Mouse (Mus musculus) lung, postnatal 0 days (tissue): ENCODE measurements around the gene Henmt1. TPM values are rescaled to one million over a fixed set of nuclear protein-coding genes. Genes with fewer than 3 reads are reported as not detected.

Experiments
- ATAC-seq: fragments of 200-750 bp; cut with Nextera tagmentation; 2 replicates; pipeline ENCODE4 v1.8.0; 2017; ENCODE audit warnings: moderate library complexity
- DNase-seq: peaks from one replicate; pipeline ENCODE4 v3.0.0-alpha.2; 2016; ENCODE audit warnings: low spot score
- H3K27ac ChIP-seq: fragments of 300-500 bp; sonication (generic); 2 replicates; pipeline ENCODE4 v1.5.1; 2014; ENCODE audit warnings: antibody characterized with exemption, mild to moderate bottlenecking, low read length, mixed read lengths
- H3K27me3 ChIP-seq: fragments of 300-500 bp; sonication (generic); replicated peaks from 2 replicates; pipeline ENCODE4 v1.6.1; 2014; ENCODE audit warnings: low read length, mixed read lengths; ENCODE audit not compliant: insufficient read depth
- H3K36me3 ChIP-seq: fragments of 300-500 bp; sonication (generic); 2 replicates; pipeline ENCODE4 v1.6.1; 2014; ENCODE audit warnings: low read length, mixed read lengths; ENCODE audit not compliant: insufficient read depth
- H3K4me1 ChIP-seq: fragments of 300-500 bp; sonication (generic); 2 replicates; pipeline ENCODE4 v1.6.1; 2014; ENCODE audit warnings: antibody characterized with exemption, low read depth, low read length, mixed read lengths; ENCODE audit not compliant: insufficient read depth
- H3K4me2 ChIP-seq: fragments of 300-500 bp; sonication (generic); replicated peaks from 2 replicates; pipeline ENCODE4 v1.6.1; 2014; ENCODE audit warnings: low read depth, mild to moderate bottlenecking, low read length, moderate library complexity, mixed read lengths
- H3K4me3 ChIP-seq: fragments of 300-500 bp; sonication (generic); 2 replicates; pipeline ENCODE4 v1.5.1; 2014; ENCODE audit warnings: low read depth, low read length
- H3K9ac ChIP-seq: fragments of 300-500 bp; sonication (generic); replicated peaks from 2 replicates; pipeline ENCODE4 v1.6.1; 2014; ENCODE audit warnings: low read depth, mild to moderate bottlenecking
- H3K9me3 ChIP-seq: fragments of 300-500 bp; sonication (generic); 2 replicates; pipeline ENCODE4 v1.6.1; 2016; ENCODE audit warnings: low read length, mixed read lengths
- CTCF ChIP-seq: IDR thresholded peaks from 2 replicates; pipeline ENCODE4 v1.5.1; 2016; ENCODE audit warnings: antibody characterized with exemption, mild to moderate bottlenecking
- EP300 ChIP-seq: IDR thresholded peaks from 2 replicates; pipeline ENCODE4 v1.6.1; 2016; ENCODE audit warnings: antibody characterized with exemption, mild to moderate bottlenecking, control low read depth
- WGBS: fragments of 180-500 bp; shearing (Covaris S2); extraction: QIAGEN DNeasy Blood & Tissue Kit; methylation state at CpG from one replicate; pipeline ENCODE4 v1.1.7; 2014; 5-methylcytosine and 5-hydroxymethylcytosine counted together
- polyA plus RNA-seq: library from polyadenylated mRNA; unstranded; fragments of >200 nt; fragmentation: Nextera tagmentation; extraction: Ambion mirVana; gene quantifications from 2 replicates; pipeline ENCODE4 v1.2.1, GENCODE M21; 2015

The Henmt1 gene
- polyA plus RNA-seq, 1 experiment from 2014 or later = 0.23 TPM

DNA sequence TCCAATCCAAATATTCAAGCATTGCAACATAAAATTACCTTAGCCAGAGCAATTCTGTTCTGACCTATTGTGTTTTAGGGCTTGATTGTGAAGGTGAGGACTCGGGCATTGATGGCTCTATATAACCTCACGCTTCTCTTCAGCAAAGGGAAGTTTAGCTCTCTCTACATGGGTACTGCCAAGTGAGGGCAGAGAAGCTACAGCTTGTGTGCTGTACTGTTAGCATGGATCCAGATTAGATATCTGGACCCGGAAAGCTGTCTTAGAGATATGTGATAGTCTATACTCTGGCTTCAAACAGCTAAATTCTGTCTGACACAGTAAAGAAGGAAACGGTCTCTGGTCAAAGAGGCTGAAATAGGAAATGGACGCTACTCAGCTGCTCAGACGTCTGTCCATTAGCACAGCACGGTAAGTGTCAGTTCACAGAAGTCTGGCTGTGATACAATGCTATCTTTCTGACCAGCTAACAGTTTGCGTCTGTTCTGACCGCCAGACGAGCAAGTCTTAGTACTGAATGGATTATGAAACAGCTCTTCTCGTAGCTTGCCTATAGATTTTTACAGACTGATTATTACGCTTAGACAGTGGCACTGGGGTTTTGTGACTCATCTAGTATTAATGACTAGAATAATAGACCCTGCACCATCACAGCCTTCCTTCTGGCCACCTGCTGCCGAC, 34.4 kb downstream of the Henmt1 start:
- WGBS = 85% methylated on average over 13 of the region's 13 CpGs

DNA sequence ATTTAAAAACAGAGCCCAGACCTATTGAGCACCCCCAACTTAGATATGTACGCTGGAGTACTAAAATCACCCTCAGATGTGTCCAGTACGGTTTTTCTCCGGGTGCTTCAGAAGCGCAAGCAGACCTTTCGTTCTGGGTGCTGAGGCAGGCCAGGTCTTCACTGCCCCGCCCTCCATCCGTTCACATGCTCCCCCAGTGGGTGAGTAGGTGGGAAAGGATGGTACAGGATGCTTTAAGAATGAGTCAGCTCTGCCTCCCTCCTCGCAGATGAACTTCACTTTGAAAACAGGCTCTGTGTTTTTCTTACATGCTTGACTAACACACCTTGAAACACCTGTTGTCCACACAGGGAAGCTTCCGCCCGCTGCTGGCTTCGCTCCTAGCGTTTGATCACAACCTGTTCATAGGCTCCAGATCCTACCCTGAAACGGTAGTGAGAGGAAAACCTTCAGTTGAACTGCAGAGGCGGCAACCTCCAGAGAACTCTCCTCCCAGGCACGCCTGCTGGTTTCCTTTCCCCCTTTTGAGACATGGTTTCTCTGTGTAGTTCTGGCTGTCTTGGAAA, 35.3 kb downstream of the Henmt1 start:
- no peak for TF ChIP-seq EP300
- TF ChIP-seq CTCF = no peak
- Histone ChIP-seq H3K9ac (no peak overlapping the region), H3K27ac (no peak overlapping the region), H3K4me1 (no peaks in the 10 kb centered on the region), H3K4me3 (no peak overlapping the region), H3K36me3 (no peaks in the 10 kb centered on the region; the same call in none of the 2 replicates), H3K4me2 (no peak overlapping the region), H3K9me3 (no peaks in the 10 kb centered on the region), H3K27me3 (no peaks in the 10 kb centered on the region)
- 86% methylated on average over 15 of the region's 15 CpGs for WGBS
- no peak for ATAC-seq
- DNase-seq = no peak

More for the DNA sequence above, 34.4 kb downstream of the Henmt1 start:
- no peaks in the 10 kb centered on the region for H3K4me1 ChIP-seq
- H3K27ac ChIP-seq = no peak overlapping the region
- no peak overlapping the region for H3K4me3 ChIP-seq
- no peak for DNase-seq
- no peak overlapping the region for H3K4me2 ChIP-seq
- H3K36me3 ChIP-seq = no peaks in the 10 kb centered on the region; the same call in none of the 2 replicates
- TF ChIP-seq CTCF (no peak), EP300 (no peak)
- no peaks in the 10 kb centered on the region for H3K27me3 ChIP-seq
- no peak for ATAC-seq
- no peak overlapping the region for H3K9ac ChIP-seq
- no peaks in the 10 kb centered on the region for H3K9me3 ChIP-seq

DNA sequence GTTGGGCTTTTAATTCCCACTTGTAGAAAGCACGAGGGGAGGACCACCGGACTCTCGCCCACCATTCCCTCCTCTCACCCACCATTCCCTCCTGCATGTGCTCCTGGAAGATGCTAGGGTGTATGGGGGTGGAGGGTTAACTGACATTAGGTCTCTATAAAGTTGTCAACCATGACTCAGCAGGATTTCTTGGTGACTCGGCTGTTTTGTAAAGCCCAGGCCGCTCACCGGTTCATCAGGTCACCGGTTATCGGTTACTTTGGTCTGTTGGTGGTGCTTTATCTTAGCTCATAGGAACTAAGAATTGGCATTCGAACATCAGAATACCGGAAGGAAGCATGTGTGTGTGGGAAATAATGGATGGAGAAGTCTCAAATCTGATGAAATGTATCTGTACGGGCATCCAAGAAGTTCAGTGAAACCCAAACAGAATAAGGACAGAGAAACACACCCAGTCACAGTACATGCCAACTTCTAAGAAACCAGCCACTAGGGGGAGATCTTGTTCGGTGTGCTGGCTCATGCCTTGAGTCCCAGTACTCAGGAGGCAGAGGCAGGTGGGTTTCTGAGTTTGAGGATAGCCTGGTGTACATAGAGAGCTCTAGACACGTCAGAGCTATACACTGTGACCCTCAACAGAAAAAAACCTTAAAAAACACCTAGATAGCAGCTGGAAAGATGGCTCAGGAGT, 37.8 kb downstream of the Henmt1 start:
- TF ChIP-seq CTCF (peak; percentile 65), EP300 (no peak)
- no peak overlapping the region for H3K4me2 ChIP-seq
- no peaks in the 10 kb centered on the region for H3K27me3 ChIP-seq
- no peaks in the 10 kb centered on the region for H3K9me3 ChIP-seq
- no peak overlapping the region for H3K27ac ChIP-seq
- DNase-seq (peak; percentile 22), ATAC-seq (no peak)
- H3K9ac ChIP-seq = no peak overlapping the region
- peaks cover 6% of the 10 kb centered on the region; the same call in 1 of the 2 replicates for H3K36me3 ChIP-seq
- H3K4me1 ChIP-seq = no peaks in the 10 kb centered on the region
- 90% methylated on average over 13 of the region's 13 CpGs for WGBS
- H3K4me3 ChIP-seq = no peak overlapping the region

DNA sequence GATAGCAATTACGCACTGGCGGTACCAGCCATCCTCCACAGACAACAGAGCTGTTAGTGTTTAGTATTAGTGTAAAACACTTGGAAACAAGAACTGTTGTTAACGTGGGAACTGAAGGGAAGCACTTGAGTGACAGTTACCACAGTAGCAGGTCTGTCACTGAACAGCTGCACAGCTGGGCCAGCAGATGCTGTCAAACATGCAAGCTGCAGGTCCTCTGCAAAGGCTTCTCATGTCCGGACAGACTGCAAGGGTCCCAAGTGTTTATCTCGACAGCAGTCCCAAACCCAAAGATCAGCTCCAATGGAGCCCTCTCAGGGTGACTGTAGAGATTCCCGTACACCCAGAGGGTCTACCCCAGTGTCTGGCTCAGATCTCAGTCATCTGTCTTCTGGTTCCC, 42.3 kb downstream of the Henmt1 start:
- H3K36me3 ChIP-seq = peaks cover 9% of the 10 kb centered on the region; the same call in 1 of the 2 replicates
- no peak for TF ChIP-seq EP300
- TF ChIP-seq CTCF = no peak
- 69% methylated on average over 6 of the region's 6 CpGs for WGBS
- no peak overlapping the region for H3K4me3 ChIP-seq
- DNase-seq (no peak), ATAC-seq (no peak)
- H3K4me2 ChIP-seq = no peak overlapping the region
- H3K9me3 ChIP-seq = no peaks in the 10 kb centered on the region
- no peaks in the 10 kb centered on the region for H3K4me1 ChIP-seq
- no peaks in the 10 kb centered on the region for H3K27me3 ChIP-seq
- no peak overlapping the region for H3K9ac ChIP-seq
- H3K27ac ChIP-seq = no peak overlapping the region

DNA sequence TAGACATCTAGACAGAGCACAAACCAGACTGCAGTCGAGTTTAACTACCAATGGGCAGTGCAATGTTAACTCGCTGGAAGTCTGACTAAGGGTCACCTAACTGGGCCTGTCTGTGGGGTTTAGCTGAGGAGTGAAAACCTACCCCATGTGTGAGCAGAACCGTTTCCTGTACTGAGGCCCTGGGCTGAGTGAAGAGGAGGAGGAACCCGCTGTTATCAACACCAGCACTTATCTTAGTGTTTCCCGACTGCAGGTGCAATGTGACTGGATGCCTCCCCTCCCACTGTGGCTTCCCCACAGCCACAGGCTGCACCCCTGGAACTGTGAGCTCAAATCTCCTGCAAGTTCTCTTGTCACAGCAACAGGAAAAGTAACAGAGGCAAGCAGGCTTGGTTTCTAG, 44.3 kb downstream of the Henmt1 start:
- peaks cover 21% of the 10 kb centered on the region; the same call in 1 of the 2 replicates for H3K36me3 ChIP-seq
- no peak overlapping the region for H3K27ac ChIP-seq
- H3K4me2 ChIP-seq = no peak overlapping the region
- H3K9me3 ChIP-seq = no peaks in the 10 kb centered on the region
- 47% methylated on average over 5 of the region's 5 CpGs for WGBS
- H3K4me3 ChIP-seq = no peak overlapping the region
- ATAC-seq (no peak), DNase-seq (no peak)
- H3K4me1 ChIP-seq = no peaks in the 10 kb centered on the region
- H3K9ac ChIP-seq = no peak overlapping the region
- TF ChIP-seq CTCF (no peak), EP300 (no peak)
- H3K27me3 ChIP-seq = no peaks in the 10 kb centered on the region

DNA sequence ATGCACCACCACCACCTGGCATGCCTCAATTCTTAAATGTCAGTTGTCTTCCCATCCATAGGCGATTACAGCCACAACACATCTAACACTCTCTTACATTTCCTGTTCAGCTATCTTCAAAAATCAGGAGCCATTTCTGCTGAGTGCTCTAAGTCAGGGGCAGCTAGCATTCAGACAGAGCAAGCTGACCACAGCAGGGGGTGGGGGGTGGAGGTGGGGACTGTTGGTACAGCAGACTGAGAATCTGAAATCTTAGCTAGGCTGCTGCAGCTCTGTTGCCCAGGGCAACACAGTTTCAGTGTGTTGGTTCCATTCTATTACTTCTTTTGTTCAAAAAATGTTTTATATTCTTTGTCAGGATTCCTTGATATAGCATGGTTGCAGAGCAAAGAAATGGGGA, 46.9 kb downstream of the Henmt1 start:
- H3K27me3 ChIP-seq = no peaks in the 10 kb centered on the region
- WGBS = 82% methylated on average over 1 of the region's 1 CpGs
- H3K27ac ChIP-seq = no peak overlapping the region
- ATAC-seq = no peak
- no peak overlapping the region for H3K9ac ChIP-seq
- TF ChIP-seq CTCF = no peak
- no peak for TF ChIP-seq EP300
- H3K36me3 ChIP-seq = peaks cover 26% of the 10 kb centered on the region; the same call in 1 of the 2 replicates
- no peak for DNase-seq
- H3K4me1 ChIP-seq = no peaks in the 10 kb centered on the region
- no peak overlapping the region for H3K4me2 ChIP-seq
- no peak overlapping the region for H3K4me3 ChIP-seq
- H3K9me3 ChIP-seq = no peaks in the 10 kb centered on the region
